Mouse (Mus musculus) G1E (cell line): ENCODE measurements around the gene Sfxn5. TPM values are rescaled to one million over a fixed set of nuclear protein-coding genes. Genes with fewer than 3 reads are reported as not detected.

Source experiments
- ATAC-seq: 2 replicates; pipeline ENCODE4 v1.8.0; 2016; ENCODE audit warnings: mild to moderate bottlenecking; ENCODE audit not compliant: insufficient number of reproducible peaks, poor library complexity, low FRiP score, severe bottlenecking; ENCODE audit errors: extremely low read depth
- DNase-seq: peaks from one replicate; pipeline ENCODE4 v3.0.0; 2012; ENCODE audit warnings: low spot score
- H3K27me3 ChIP-seq: 2 replicates; pipeline ENCODE4 v1.6.1; 2012; ENCODE audit warnings: mild to moderate bottlenecking, low read length, inconsistent platforms; ENCODE audit not compliant: insufficient read depth
- H3K36me3 ChIP-seq: replicated peaks from 2 replicates; pipeline ENCODE3; 2012; ENCODE audit warnings: mild to moderate bottlenecking, inconsistent platforms
- H3K4me1 ChIP-seq: 2 replicates; pipeline ENCODE4 v1.6.1; 2012; ENCODE audit warnings: low read depth, low read length, inconsistent platforms, mixed read lengths; ENCODE audit not compliant: insufficient read depth
- H3K4me3 ChIP-seq: 2 replicates; pipeline ENCODE4 v1.5.1; 2012; ENCODE audit warnings: low read depth, mild to moderate bottlenecking, inconsistent platforms, low read length, moderate library complexity, mixed read lengths
- H3K9me3 ChIP-seq: replicated peaks from 2 replicates; pipeline ENCODE4 v1.6.1; 2012; ENCODE audit warnings: inconsistent platforms
- CTCF ChIP-seq: IDR thresholded peaks from 2 replicates; pipeline ENCODE4 v1.5.1; 2012; ENCODE audit warnings: low read depth, low read length, inconsistent platforms, mixed read lengths
- GATA1 ChIP-seq: IDR thresholded peaks from 2 replicates; pipeline ENCODE4 v1.6.1; 2012; ENCODE audit warnings: borderline replicate concordance, low read length, inconsistent platforms, mixed read lengths
- GATA2 ChIP-seq: IDR thresholded peaks from 2 replicates; pipeline ENCODE4 v1.6.1; 2012; ENCODE audit warnings: low read depth, low read length, inconsistent platforms, borderline replicate concordance
- POLR2AphosphoS5 ChIP-seq: IDR thresholded peaks from 2 replicates; pipeline ENCODE4 v1.6.1; 2012; ENCODE audit warnings: low read depth, low read length, inconsistent platforms; ENCODE audit not compliant: insufficient replicate concordance
- TAL1 ChIP-seq: conservative IDR thresholded peaks from 2 replicates; pipeline ENCODE4 v1.6.1; 2012; ENCODE audit warnings: low read depth, low read length, inconsistent platforms, mixed read lengths
- polyA plus RNA-seq: library from polyadenylated mRNA; stranded (reverse); fragments of >175 nt; gene quantifications from 2 replicates; pipeline ENCODE4 v1.2.3, GENCODE M21; 2012
- total RNA-seq, 2 experiments: library from RNA; stranded (forward) in 1 of 2; stranded (reverse) in 1 of 2; fragments of 200-1000 nt in 1 of 2; fragments of >200 nt in 1 of 2; fragmentation: Nextera tagmentation in 1 of 2; gene quantifications; 2 replicates each; pipeline ENCODE4 v1.2.3; 2014 to 2017

Sfxn5 gene
- total and polyA plus RNA-seq, 3 experiments: 0.04 to 0.38 TPM; not detected in 1

DNA sequence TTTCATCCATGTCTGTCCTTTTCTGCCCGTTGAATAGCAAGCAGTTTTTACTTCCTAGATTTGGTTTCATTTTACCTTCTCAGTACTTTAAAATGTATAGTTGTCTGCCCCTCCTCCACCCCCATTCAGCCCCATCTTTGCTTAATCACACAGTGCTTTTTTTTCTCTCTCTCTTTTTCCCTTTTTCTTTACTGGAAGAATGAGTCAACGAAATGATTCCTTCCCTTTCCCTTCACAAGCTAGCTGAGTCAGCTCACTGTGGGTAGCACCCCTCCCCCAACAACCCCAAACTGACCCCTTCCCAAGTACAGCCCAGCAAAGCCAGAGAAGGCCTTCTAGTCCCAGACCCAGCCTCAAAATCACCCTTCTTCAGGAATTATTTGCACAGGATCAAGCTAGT, 8.1 kb downstream of the Sfxn5 start:
- ATAC-seq: no peak

DNA sequence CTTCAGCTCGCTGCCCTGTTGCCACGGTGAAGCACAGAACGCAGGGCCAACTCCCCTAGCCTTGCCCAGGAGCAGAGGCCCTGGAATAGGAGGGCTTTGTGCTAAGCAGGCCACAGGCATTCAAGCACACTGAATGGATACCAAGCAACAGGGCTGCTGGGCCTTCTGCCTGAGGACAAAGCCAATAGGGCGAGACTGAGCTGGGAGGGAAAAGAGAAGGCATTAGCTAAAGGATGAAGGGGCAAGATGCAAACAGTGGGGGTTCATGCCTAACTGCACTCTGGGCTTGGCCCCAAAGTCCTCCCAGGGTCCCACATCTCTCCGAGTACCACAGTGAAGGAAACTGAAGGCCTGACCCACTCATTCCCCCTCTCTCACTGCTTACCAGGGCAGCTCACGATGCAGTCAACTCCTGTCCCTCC, 12.8 kb downstream of the Sfxn5 start:
- no peak for DNase-seq
- no peak for ATAC-seq
- Histone ChIP-seq H3K27me3 (peaks cover 5% of the 10 kb centered on the region; the same call in 1 of the 2 replicates), H3K36me3 (no peaks in the 10 kb centered on the region), H3K4me1 (no peaks in the 10 kb centered on the region), H3K4me3 (no peak overlapping the region), H3K9me3 (no peaks in the 10 kb centered on the region)
- no peak for TF ChIP-seq GATA2
- TF ChIP-seq CTCF: no peak
- no peak for TF ChIP-seq GATA1
- no peak for TF ChIP-seq TAL1
- TF ChIP-seq POLR2AphosphoS5: no peak

More for the DNA sequence above, 8.1 kb downstream of the Sfxn5 start:
- TF ChIP-seq TAL1 (no peak), GATA2 (no peak), CTCF (no peak), POLR2AphosphoS5 (no peak), GATA1 (no peak)
- DNase-seq: no peak
- Histone ChIP-seq H3K4me1 (no peaks in the 10 kb centered on the region), H3K36me3 (no peaks in the 10 kb centered on the region), H3K27me3 (peaks cover 5% of the 10 kb centered on the region), H3K9me3 (no peaks in the 10 kb centered on the region), H3K4me3 (no peak overlapping the region)

DNA sequence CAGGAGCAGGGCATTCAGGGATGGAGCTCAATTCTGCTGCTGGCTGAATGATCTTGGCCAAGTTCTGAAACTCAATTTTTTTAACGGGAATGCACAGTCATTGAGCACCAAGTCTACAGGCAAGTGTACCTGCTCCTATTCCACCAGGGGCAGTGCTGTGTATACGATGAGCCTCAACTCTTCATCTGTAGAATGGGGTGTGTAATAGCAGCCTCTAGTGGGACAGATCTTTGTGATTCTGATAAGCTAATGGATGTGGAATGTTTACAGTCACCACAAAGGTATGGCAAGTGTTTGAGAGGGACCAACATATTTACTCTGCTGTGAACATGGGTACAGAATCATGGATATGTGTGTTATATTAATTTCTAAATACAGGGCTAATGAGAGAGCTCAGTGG, 17.0 kb downstream of the Sfxn5 start:
- ATAC-seq (no peak), DNase-seq (no peak)
- Histone ChIP-seq H3K4me3 (no peak overlapping the region), H3K4me1 (no peaks in the 10 kb centered on the region), H3K9me3 (no peaks in the 10 kb centered on the region), H3K27me3 (peaks cover 11% of the 10 kb centered on the region; the same call in 1 of the 2 replicates), H3K36me3 (no peaks in the 10 kb centered on the region)
- no peak for TF ChIP-seq POLR2AphosphoS5
- TF ChIP-seq TAL1: no peak
- TF ChIP-seq GATA1: no peak
- no peak for TF ChIP-seq GATA2
- TF ChIP-seq CTCF: no peak

DNA sequence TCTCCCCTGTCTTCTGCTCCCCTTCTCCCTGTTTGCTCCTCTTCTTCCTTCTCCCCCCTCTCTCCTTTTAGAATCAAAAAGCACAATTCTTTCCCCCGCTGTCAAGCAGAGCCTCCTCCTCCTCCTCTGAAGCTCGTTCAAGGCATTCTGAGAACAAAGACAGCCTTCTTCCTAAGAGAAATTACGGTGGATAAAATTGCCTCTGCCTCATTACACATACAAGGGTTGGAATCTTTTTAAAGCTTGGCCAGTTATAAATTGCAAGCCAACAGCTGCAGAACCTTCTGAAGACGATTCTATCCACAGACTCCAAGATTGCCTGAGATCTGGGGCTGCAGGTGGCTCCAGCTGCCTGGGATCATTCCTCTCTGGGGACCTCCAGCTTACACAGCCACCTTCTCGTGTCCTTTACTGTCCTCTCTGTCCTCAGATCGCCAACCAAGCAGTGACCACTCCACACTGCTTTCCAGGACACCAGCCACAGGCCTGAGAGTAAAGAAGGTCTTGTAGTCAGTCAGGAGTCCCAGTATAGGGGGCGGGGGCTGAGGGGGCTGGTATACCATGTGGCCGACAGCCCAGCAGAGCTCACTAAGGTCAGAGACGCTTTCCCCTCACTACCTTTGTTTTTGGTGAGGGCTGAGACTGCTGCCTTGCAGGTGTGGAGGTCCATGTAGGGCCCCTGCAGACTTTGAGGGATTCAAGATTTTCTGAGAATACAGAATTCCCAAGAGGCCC, 19.0 kb downstream of the Sfxn5 start:
- Histone ChIP-seq H3K36me3 (no peaks in the 10 kb centered on the region), H3K4me1 (no peaks in the 10 kb centered on the region), H3K27me3 (peaks cover 6% of the 10 kb centered on the region; the same call in 1 of the 2 replicates), H3K9me3 (no peaks in the 10 kb centered on the region), H3K4me3 (no peak overlapping the region)
- no peak for ATAC-seq
- no peak for DNase-seq
- TF ChIP-seq GATA1 (no peak), CTCF (no peak), TAL1 (no peak), GATA2 (no peak)

DNA sequence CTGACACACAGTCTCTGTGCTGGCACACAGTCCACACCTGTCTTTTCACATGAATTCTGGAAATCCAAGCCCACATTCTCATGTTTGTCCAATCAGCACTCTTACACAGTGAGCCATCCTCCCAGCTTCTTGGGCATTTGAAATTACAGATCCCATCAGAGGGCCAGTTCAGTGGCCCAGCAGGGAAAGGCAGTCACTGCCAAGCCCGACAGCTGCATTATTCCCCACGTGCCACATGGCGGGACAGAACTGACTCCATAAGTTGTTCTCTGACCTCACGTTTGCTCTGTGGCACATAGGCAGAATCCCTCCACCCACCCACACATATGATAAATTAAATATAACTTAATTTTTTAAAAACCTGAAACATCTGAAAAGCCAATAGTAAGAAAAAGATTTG, 25.3 kb downstream of the Sfxn5 start:
- no peak for ATAC-seq
- no peaks in the 10 kb centered on the region for H3K27me3 ChIP-seq
- TF ChIP-seq CTCF (no peak), GATA1 (no peak), GATA2 (no peak), POLR2AphosphoS5 (no peak), TAL1 (no peak)
- no peak overlapping the region for H3K4me3 ChIP-seq
- H3K4me1 ChIP-seq: no peaks in the 10 kb centered on the region
- no peaks in the 10 kb centered on the region for H3K36me3 ChIP-seq
- no peak for DNase-seq
- no peaks in the 10 kb centered on the region for H3K9me3 ChIP-seq

DNA sequence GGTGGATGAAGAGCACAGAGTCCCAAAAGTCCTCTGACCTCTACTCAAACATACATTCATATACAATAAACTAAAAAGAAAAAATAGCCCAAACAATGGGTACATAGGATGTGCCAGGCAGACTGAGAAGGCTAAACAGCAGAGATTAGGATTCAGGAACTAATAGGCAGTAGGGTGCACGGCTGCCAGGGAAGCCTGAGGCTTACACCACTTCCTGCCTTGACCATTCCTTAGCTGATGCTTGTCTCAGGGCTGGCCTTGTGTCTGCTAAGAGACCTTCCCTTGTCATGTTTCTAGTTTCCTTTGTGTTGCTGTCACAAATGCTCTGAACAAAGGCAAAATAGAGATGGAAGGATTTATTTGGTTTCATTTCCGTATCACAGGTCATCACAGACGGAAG, 26.8 kb downstream of the Sfxn5 start:
- TF ChIP-seq TAL1 (no peak), GATA1 (no peak), CTCF (no peak), POLR2AphosphoS5 (no peak), GATA2 (no peak)
- no peak for ATAC-seq
- Histone ChIP-seq H3K9me3 (no peaks in the 10 kb centered on the region), H3K36me3 (no peaks in the 10 kb centered on the region), H3K27me3 (no peaks in the 10 kb centered on the region), H3K4me1 (no peaks in the 10 kb centered on the region), H3K4me3 (no peak overlapping the region)
- no peak for DNase-seq
